Mouse (Mus musculus) urinary bladder, postnatal 4 days (tissue): ENCODE data around the gene Ppdpf.
"Not testable (repeated sequence)": the region's sequence is repeated elsewhere in the genome, so short reads cannot be mapped to it uniquely, and the experiment has no call there.

Experiments used
- DNase-seq, 2 experiments: peaks; one replicate each; pipeline ENCODE4 v3.0.0; 2021 to 2022; ENCODE audit warnings: low spot score in 2 of 2

Ppdpf gene

GRCm38 (mm10) chr2:181159091-181159514 lies 27.9 kb upstream of the Ppdpf start:
- DNase-seq = no peak

GRCm38 (mm10) chr2:181159771-181160170 lies 27.3 kb upstream of the Ppdpf start:
- no peak for DNase-seq

- DNase-seq = no peak
Measured at GRCm38 (mm10) chr2:181160821-181161220, 26.2 kb upstream of the Ppdpf start.

- DNase-seq = no peak
Measured at GRCm38 (mm10) chr2:181166469-181166868, 20.6 kb upstream of the Ppdpf start.

GRCm38 (mm10) chr2:181174646-181175045 lies 12.4 kb upstream of the Ppdpf start:
- DNase-seq = no peak

- no peak for DNase-seq
Measured at GRCm38 (mm10) chr2:181178015-181178414, 9.0 kb upstream of the Ppdpf start.

GRCm38 (mm10) chr2:181178471-181178870 lies 8.6 kb upstream of the Ppdpf start:
- DNase-seq = no peak

GRCm38 (mm10) chr2:181180898-181181297 lies 6.1 kb upstream of the Ppdpf start:
- DNase-seq = no peak

GRCm38 (mm10) chr2:181186635-181187034 lies 412 bp upstream of the Ppdpf start:
- peak; percentile 73 to 83 for DNase-seq

- no peak for DNase-seq
Measured at GRCm38 (mm10) chr2:181188681-181189080, 1.6 kb downstream of the Ppdpf start.

GRCm38 (mm10) chr2:181189321-181189720 lies 2.3 kb downstream of the Ppdpf start:
- no peak for DNase-seq

- not testable (repeated sequence) for DNase-seq
Measured at GRCm38 (mm10) chr2:181191385-181191784, 4.3 kb downstream of the Ppdpf start.

- DNase-seq = no peak
Measured at GRCm38 (mm10) chr2:181191936-181192335, 4.9 kb downstream of the Ppdpf start.

- no peak for DNase-seq
Measured at GRCm38 (mm10) chr2:181193044-181193443, 6.0 kb downstream of the Ppdpf start.

- no peak for DNase-seq
Measured at GRCm38 (mm10) chr2:181196628-181197300, 9.7 kb downstream of the Ppdpf start.

- no peak for DNase-seq
Measured at GRCm38 (mm10) chr2:181201606-181202005, 14.6 kb downstream of the Ppdpf start.

- DNase-seq = no peak
Measured at GRCm38 (mm10) chr2:181202422-181202821, 15.4 kb downstream of the Ppdpf start, which contains the start of gene Ptk6. TSS of gene Ptk6 (minus strand) at chr2:181202789.

- no peak for DNase-seq
Measured at GRCm38 (mm10) chr2:181202886-181203285, 15.8 kb downstream of the Ppdpf start.

GRCm38 (mm10) chr2:181205678-181206077 lies 18.6 kb downstream of the Ppdpf start:
- no peak for DNase-seq

GRCm38 (mm10) chr2:181206118-181206517 lies 19.1 kb downstream of the Ppdpf start:
- no peak for DNase-seq

GRCm38 (mm10) chr2:181212389-181213020 lies 25.5 kb downstream of the Ppdpf start:
- DNase-seq = no peak

- DNase-seq = no peak
Measured at GRCm38 (mm10) chr2:181213021-181213445, 26.0 kb downstream of the Ppdpf start, which contains the start of gene Srms. TSS of gene Srms (minus strand) at chr2:181213185.

- DNase-seq = no peak
Measured at GRCm38 (mm10) chr2:181216037-181216436, 29.0 kb downstream of the Ppdpf start.
